Mouse (Mus musculus): ENCODE measurements around the gene Syne3. TPM values are rescaled to one million over a fixed set of nuclear protein-coding genes. Genes with fewer than 3 reads are reported as not detected.
A peak's percentile ranks its signal among the peaks of the same experiment; 100 is the strongest.

Syne3 gene
- polyA plus RNA-seq, 1 experiment from 2014 or later, result 0.08 TPM

- H3K9ac ChIP-seq (ENCODE audit: low read length), result no peak overlapping the region
Measured at GRCm38 (mm10) chr12:105008752-105009178, 844 bp downstream of the Syne3 start.

GRCm38 (mm10) chr12:105008150-105008549, 1.5 kb downstream of the Syne3 start:
- no peak for DNase-seq (ENCODE audit: low spot score)
- no peak overlapping the region for H3K4me3 ChIP-seq (ENCODE audit: low read depth, low read length)
- no peak overlapping the region; the same call in 1 of the 2 replicates for H3K4me2 ChIP-seq (ENCODE audit: low read length)
- no peaks in the 10 kb centered on the region for H3K9me3 ChIP-seq (ENCODE audit: control insufficient read depth, low read length)
- 59% methylated on average over 2 of the region's 2 CpGs for WGBS
- no peaks in the 10 kb centered on the region for H3K36me3 ChIP-seq (ENCODE audit: control insufficient read depth, insufficient read depth, low read length)
- H3K27ac ChIP-seq (ENCODE audit: low read depth), result no peak overlapping the region
- H3K4me1 ChIP-seq (replicated peaks; ENCODE audit: control insufficient read depth, insufficient read depth, low read length), result peaks cover 20% of the 10 kb centered on the region
- peaks cover 25% of the 10 kb centered on the region for H3K27me3 ChIP-seq (replicated peaks; ENCODE audit: control insufficient read depth, insufficient read depth, low read length)
- ATAC-seq (replicated peaks; ENCODE audit: low FRiP score, low TSS enrichment, low read depth), result no peak
- no peak overlapping the region for H3K9ac ChIP-seq (ENCODE audit: low read length)

More at GRCm38 (mm10) chr12:105008752-105009178, 844 bp downstream of the Syne3 start:
- Histone ChIP-seq H3K4me1 (replicated peaks; ENCODE audit: control insufficient read depth, insufficient read depth, low read length) (peaks cover 22% of the 10 kb centered on the region), H3K36me3 (ENCODE audit: control insufficient read depth, insufficient read depth, low read length) (no peaks in the 10 kb centered on the region), H3K9me3 (ENCODE audit: control insufficient read depth, low read length) (no peaks in the 10 kb centered on the region), H3K27me3 (replicated peaks; ENCODE audit: control insufficient read depth, insufficient read depth, low read length) (peaks cover 28% of the 10 kb centered on the region), H3K4me3 (ENCODE audit: low read depth, low read length) (peak overlapping the region; percentile 59), H3K4me2 (ENCODE audit: low read length) (peak overlapping the region; percentile 96), H3K27ac (ENCODE audit: low read depth) (no peak overlapping the region)
- peak; percentile 72 for DNase-seq (ENCODE audit: low spot score)
- WGBS, result 2% methylated on average over 13 of the region's 13 CpGs
- ATAC-seq (replicated peaks; ENCODE audit: low FRiP score, low TSS enrichment, low read depth), result no peak; the same call in 1 of the 2 replicates

DNA sequence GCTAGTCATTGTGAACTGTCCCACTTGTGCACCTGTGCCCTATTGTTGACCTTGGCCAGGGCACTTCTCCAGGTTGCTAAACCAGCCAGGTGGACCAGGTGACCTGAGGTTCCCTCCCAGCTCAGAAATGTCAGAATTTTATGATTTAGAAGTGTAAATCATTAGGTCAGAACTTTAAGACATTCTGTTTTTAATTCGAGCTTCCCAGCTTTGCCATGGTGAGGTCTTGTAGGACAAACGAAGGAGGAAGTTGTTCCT, 4.0 kb downstream of the Syne3 start:
- no peak overlapping the region for H3K27ac ChIP-seq (ENCODE audit: low read depth)
- ATAC-seq (replicated peaks; ENCODE audit: low FRiP score, low TSS enrichment, low read depth) (no peak), DNase-seq (ENCODE audit: low spot score) (no peak)
- no peak overlapping the region for H3K4me2 ChIP-seq (ENCODE audit: low read length)
- WGBS, result 69% methylated on average over 2 of the region's 2 CpGs
- H3K4me1 ChIP-seq (replicated peaks; ENCODE audit: control insufficient read depth, insufficient read depth, low read length), result peaks cover 17% of the 10 kb centered on the region
- no peak overlapping the region for H3K9ac ChIP-seq (ENCODE audit: low read length)
- H3K36me3 ChIP-seq (ENCODE audit: control insufficient read depth, insufficient read depth, low read length), result no peaks in the 10 kb centered on the region
- no peak overlapping the region for H3K4me3 ChIP-seq (ENCODE audit: low read depth, low read length)
- no peaks in the 10 kb centered on the region for H3K9me3 ChIP-seq (ENCODE audit: control insufficient read depth, low read length)
- H3K27me3 ChIP-seq (replicated peaks; ENCODE audit: control insufficient read depth, insufficient read depth, low read length), result peaks cover 24% of the 10 kb centered on the region

DNA sequence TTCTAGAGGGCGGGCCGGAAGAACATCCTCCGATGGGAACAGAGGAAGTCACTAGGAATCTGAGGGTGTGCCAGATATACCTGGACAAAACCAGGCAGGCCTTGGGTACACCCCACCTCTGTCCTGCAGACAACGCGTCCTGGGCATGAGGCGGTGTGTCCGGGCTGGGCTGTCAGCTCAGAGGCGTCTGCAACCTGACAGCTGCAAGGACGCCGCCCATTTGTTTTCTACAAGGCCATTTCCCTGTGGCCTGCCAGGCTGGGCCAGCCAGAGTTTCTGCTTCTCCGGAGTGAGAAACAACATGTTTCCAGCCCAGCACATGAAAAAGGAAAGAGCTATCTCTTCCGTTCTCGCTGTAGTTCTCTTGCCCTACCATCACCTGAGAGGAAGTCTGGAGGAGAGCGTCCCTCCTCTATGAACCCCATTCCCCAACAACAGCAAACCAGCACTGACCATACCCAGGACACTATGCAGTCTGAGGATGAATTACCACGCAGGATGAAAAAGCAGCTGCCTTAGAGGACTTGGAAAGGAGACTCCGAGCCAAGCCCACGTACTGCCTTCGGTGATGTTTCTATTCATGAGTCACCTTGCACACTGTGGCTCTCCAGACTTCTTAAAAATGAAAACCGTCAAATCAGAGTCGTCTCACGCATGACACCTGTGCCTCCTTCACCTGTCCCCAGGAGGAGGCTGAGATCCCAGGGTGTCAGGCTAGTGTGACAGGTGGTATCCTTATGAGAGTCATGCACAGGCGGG, 4.5 kb downstream of the Syne3 start:
- WGBS, result 71% methylated on average over 22 of the region's 22 CpGs
- Histone ChIP-seq H3K4me3 (ENCODE audit: low read depth, low read length) (no peak overlapping the region), H3K27ac (ENCODE audit: low read depth) (no peak overlapping the region), H3K9ac (ENCODE audit: low read length) (no peak overlapping the region), H3K4me1 (replicated peaks; ENCODE audit: control insufficient read depth, insufficient read depth, low read length) (peaks cover 14% of the 10 kb centered on the region), H3K4me2 (ENCODE audit: low read length) (no peak overlapping the region), H3K9me3 (ENCODE audit: control insufficient read depth, low read length) (no peaks in the 10 kb centered on the region), H3K27me3 (replicated peaks; ENCODE audit: control insufficient read depth, insufficient read depth, low read length) (peaks cover 20% of the 10 kb centered on the region), H3K36me3 (ENCODE audit: control insufficient read depth, insufficient read depth, low read length) (no peaks in the 10 kb centered on the region)
- ATAC-seq (replicated peaks; ENCODE audit: low FRiP score, low TSS enrichment, low read depth) (no peak), DNase-seq (ENCODE audit: low spot score) (no peak)

GRCm38 (mm10) chr12:105003715-105004114, 5.9 kb downstream of the Syne3 start:
- ATAC-seq (replicated peaks; ENCODE audit: low FRiP score, low TSS enrichment, low read depth) (no peak), DNase-seq (ENCODE audit: low spot score) (no peak)
- Histone ChIP-seq H3K4me2 (ENCODE audit: low read length) (no peak overlapping the region), H3K36me3 (ENCODE audit: control insufficient read depth, insufficient read depth, low read length) (no peaks in the 10 kb centered on the region), H3K4me3 (ENCODE audit: low read depth, low read length) (no peak overlapping the region), H3K27ac (ENCODE audit: low read depth) (no peak overlapping the region), H3K4me1 (replicated peaks; ENCODE audit: control insufficient read depth, insufficient read depth, low read length) (peaks cover 7% of the 10 kb centered on the region), H3K9me3 (ENCODE audit: control insufficient read depth, low read length) (no peaks in the 10 kb centered on the region), H3K27me3 (replicated peaks; ENCODE audit: control insufficient read depth, insufficient read depth, low read length) (peaks cover 13% of the 10 kb centered on the region), H3K9ac (ENCODE audit: low read length) (no peak overlapping the region)
- 72% methylated on average over 3 of the region's 3 CpGs for WGBS

DNA sequence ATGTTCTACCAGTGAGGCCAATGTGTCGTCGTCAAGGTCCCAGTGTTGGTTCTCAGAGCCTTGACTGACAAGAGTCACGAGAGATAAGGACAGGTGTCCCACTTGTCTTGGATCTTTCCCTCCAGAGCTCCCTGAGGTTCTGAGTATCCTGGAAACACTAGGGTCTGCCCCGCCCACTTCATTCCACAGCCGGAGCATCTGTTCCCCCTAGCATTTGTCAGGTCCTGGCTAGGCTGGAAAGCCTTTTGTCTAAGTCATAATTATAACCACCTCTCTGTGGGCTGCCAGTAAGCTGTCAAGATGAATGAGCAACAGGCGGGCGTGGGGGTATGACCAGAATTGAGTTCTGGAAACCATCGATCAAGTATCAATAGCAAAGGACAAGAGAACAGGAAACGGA, 6.5 kb downstream of the Syne3 start:
- H3K27ac ChIP-seq (ENCODE audit: low read depth), result no peak overlapping the region
- no peak overlapping the region for H3K9ac ChIP-seq (ENCODE audit: low read length)
- no peak overlapping the region for H3K4me2 ChIP-seq (ENCODE audit: low read length)
- WGBS, result 50% methylated on average over 9 of the region's 9 CpGs
- H3K9me3 ChIP-seq (ENCODE audit: control insufficient read depth, low read length), result no peaks in the 10 kb centered on the region
- DNase-seq (ENCODE audit: low spot score) (no peak), ATAC-seq (replicated peaks; ENCODE audit: low FRiP score, low TSS enrichment, low read depth) (no peak)
- H3K4me3 ChIP-seq (ENCODE audit: low read depth, low read length), result no peak overlapping the region
- peaks cover 3% of the 10 kb centered on the region; the same call in 1 of the 2 replicates for H3K4me1 ChIP-seq (replicated peaks; ENCODE audit: control insufficient read depth, insufficient read depth, low read length)
- no peaks in the 10 kb centered on the region for H3K36me3 ChIP-seq (ENCODE audit: control insufficient read depth, insufficient read depth, low read length)
- H3K27me3 ChIP-seq (replicated peaks; ENCODE audit: control insufficient read depth, insufficient read depth, low read length), result peaks cover 8% of the 10 kb centered on the region; the same call in 1 of the 2 replicates

- 0 out of 2 replicates have a peak, but pooled peaks cover 3% of the 10 kb centered on the region for H3K27me3 ChIP-seq (replicated peaks; ENCODE audit: control insufficient read depth, insufficient read depth, low read length)
- H3K27ac ChIP-seq (ENCODE audit: low read depth), result no peak overlapping the region
- WGBS, result 74% methylated on average over 10 of the region's 10 CpGs
- no peak overlapping the region for H3K4me2 ChIP-seq (ENCODE audit: low read length)
- no peak overlapping the region for H3K9ac ChIP-seq (ENCODE audit: low read length)
- peaks cover 3% of the 10 kb centered on the region; the same call in 1 of the 2 replicates for H3K4me1 ChIP-seq (replicated peaks; ENCODE audit: control insufficient read depth, insufficient read depth, low read length)
- H3K9me3 ChIP-seq (ENCODE audit: control insufficient read depth, low read length), result no peaks in the 10 kb centered on the region
- no peak overlapping the region for H3K4me3 ChIP-seq (ENCODE audit: low read depth, low read length)
- H3K36me3 ChIP-seq (ENCODE audit: control insufficient read depth, insufficient read depth, low read length), result no peaks in the 10 kb centered on the region
- no peak for ATAC-seq (replicated peaks; ENCODE audit: low FRiP score, low TSS enrichment, low read depth)
- DNase-seq (ENCODE audit: low spot score), result no peak
Measured at GRCm38 (mm10) chr12:105002340-105003132, 7.1 kb downstream of the Syne3 start.

- H3K4me1 ChIP-seq (replicated peaks; ENCODE audit: control insufficient read depth, insufficient read depth, low read length), result peaks cover 3% of the 10 kb centered on the region; the same call in 1 of the 2 replicates
- H3K4me2 ChIP-seq (ENCODE audit: low read length), result no peak overlapping the region
- DNase-seq (ENCODE audit: low spot score) (no peak), ATAC-seq (replicated peaks; ENCODE audit: low FRiP score, low TSS enrichment, low read depth) (no peak)
- H3K9ac ChIP-seq (ENCODE audit: low read length), result no peak overlapping the region
- 87% methylated on average over 9 of the region's 9 CpGs for WGBS
- no peaks in the 10 kb centered on the region for H3K9me3 ChIP-seq (ENCODE audit: control insufficient read depth, low read length)
- no peak overlapping the region for H3K27ac ChIP-seq (ENCODE audit: low read depth)
- no peaks in the 10 kb centered on the region for H3K27me3 ChIP-seq (replicated peaks; ENCODE audit: control insufficient read depth, insufficient read depth, low read length)
- no peak overlapping the region for H3K4me3 ChIP-seq (ENCODE audit: low read depth, low read length)
- no peaks in the 10 kb centered on the region for H3K36me3 ChIP-seq (ENCODE audit: control insufficient read depth, insufficient read depth, low read length)
Measured at GRCm38 (mm10) chr12:105001317-105001716, 8.3 kb downstream of the Syne3 start.

All from intestine, embryonic 14.5 days (tissue).